14 mouse cellular contexts compared by ENCODE assay signal in the genomic region with DNA sequence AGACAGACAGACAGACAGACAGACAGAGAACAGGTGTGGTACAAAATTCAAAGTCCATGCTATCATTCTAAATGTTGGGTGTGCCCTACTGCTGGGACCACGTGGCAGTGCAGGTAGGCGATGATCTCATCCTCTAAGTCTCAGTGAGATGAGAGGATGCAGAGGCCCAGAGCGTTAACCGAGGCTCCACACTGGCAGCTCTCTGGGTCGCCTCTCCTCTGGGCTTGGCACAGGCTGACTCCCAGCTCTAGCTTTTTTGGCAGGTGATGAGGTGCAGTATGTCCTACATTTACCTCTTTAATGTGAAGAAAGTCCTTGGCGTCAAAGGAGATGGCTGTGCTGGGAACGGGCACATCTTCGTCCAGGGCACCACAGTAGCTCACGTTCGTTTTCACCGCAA.
"Had no signal": no experiment of that assay in that cellular context is flagged by ENCODE, and none has a peak within 500 bp of the region (broad histone marks: within the 10 kb centered on the region; RNA-seq: fewer than 3 reads in every experiment).

No protein-coding gene starts in this region.

- H3K27ac ChIP-seq: kidney, postnatal 0 days; layer of hippocampus, adult 2 months; left cerebral cortex, adult 2 months; limb, embryonic 10.5 days; liver, embryonic 15.5 days; midbrain, embryonic 13.5 days; stomach, embryonic 15.5 days had no signal

- H3K9me3 ChIP-seq: limb, embryonic 10.5 days; liver, embryonic 15.5 days; midbrain, embryonic 13.5 days; stomach, embryonic 15.5 days had no signal

- H3K4me1 ChIP-seq: midbrain, embryonic 13.5 days; stomach, embryonic 15.5 days had no signal

- H3K27me3 ChIP-seq: liver, embryonic 15.5 days; midbrain, embryonic 13.5 days; stomach, embryonic 15.5 days had no signal

- DNase-seq: kidney, postnatal 36 days; lung, adult 2 months; lung, postnatal 36 days; right cerebral cortex, postnatal 14 days; thymus, postnatal 4 days had no signal

- ATAC-seq: lung, postnatal 0 days; midbrain, embryonic 13.5 days had no signal

- H3K4me3 ChIP-seq: layer of hippocampus, adult 2 months; left cerebral cortex, adult 2 months; limb, embryonic 10.5 days; liver, embryonic 15.5 days; midbrain, embryonic 13.5 days; stomach, embryonic 15.5 days had no signal

- H3K36me3 ChIP-seq: limb, embryonic 10.5 days; liver, embryonic 15.5 days; stomach, embryonic 15.5 days had no signal

- H3K9ac ChIP-seq: liver, embryonic 15.5 days; midbrain, embryonic 13.5 days; stomach, embryonic 15.5 days had no signal

- H3K4me2 ChIP-seq: liver, embryonic 11.5 days; liver, embryonic 15.5 days; midbrain, embryonic 13.5 days; stomach, embryonic 15.5 days had no signal
